In the genomic region with DNA sequence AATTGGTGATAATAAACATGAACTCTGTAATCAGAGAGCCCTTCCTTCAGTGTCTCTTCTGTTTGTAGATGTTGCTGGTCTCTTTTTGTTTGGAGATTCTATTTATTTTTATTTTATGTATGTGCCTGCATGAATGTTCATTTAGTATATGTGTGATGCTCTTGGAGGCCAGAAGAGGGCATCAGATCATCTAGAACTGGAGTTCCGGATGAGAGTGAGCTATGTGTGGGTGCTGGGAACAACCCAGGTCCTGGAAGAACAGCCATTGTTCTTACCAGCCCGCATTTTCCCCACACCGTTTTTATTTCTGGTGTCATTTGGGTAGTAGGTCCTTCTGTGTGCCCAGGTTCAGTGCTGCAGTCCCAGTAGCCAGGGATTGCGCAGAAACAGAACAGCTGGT, we compare ENCODE assay signal across 25 mouse cellular contexts. TPM values are rescaled to one million over a fixed set of nuclear protein-coding genes. Genes with fewer than 3 reads are reported as not detected.
DNase-seq lines count a peak whose midpoint lies in the region; ATAC-seq and TF ChIP-seq lines count a peak whose summit lies in the region.
"Had no signal": no experiment of that assay in that cellular context is flagged by ENCODE, and none has a peak within 500 bp of the region (broad histone marks: within the 10 kb centered on the region; RNA-seq: fewer than 3 reads in every experiment).

No protein-coding gene starts in this region.

- peak; percentile 25 for TF ChIP-seq CTCF in heart, adult 2 months (IDR thresholded peaks at IDR 0.05)
- peak; percentile 11; the same call in 1 of the 2 replicates for TF ChIP-seq CTCF in lung, embryonic 14.5 days (IDR thresholded peaks at IDR 0.05; ENCODE audit: low read depth)
- TF ChIP-seq CTCF in E14TG2a.4 (conservative IDR thresholded peaks at IDR 0.05; ENCODE audit: low read length) = peak; percentile 30
- peak; percentile 24; the same call in 1 of the 2 replicates for TF ChIP-seq CTCF in stomach, postnatal 0 days (IDR thresholded peaks at IDR 0.05; ENCODE audit: low read depth)

- no peaks in the 10 kb centered on the region for H3K36me3 ChIP-seq in heart, adult 2 months (ENCODE audit: control insufficient read depth, insufficient read depth, low read length)
- peaks cover 98% of the 10 kb centered on the region for H3K36me3 ChIP-seq in lung, embryonic 14.5 days (ENCODE audit: insufficient read depth)
- H3K36me3 ChIP-seq in E14TG2a.4 (ENCODE audit: insufficient read depth, low read length) = peaks cover 99% of the 10 kb centered on the region
- peaks cover 52% of the 10 kb centered on the region for H3K36me3 ChIP-seq in stomach, postnatal 0 days (ENCODE audit: control insufficient read depth, insufficient read depth, low read length)

- no peak overlapping the region for H3K4me2 ChIP-seq in lung, embryonic 14.5 days
- no peak overlapping the region for H3K4me2 ChIP-seq in stomach, postnatal 0 days (replicated peaks; ENCODE audit: low read depth)
- H3K4me2 ChIP-seq: hindbrain, embryonic 13.5 days; limb, embryonic 13.5 days; liver, embryonic 15.5 days; midbrain, embryonic 15.5 days; stomach, embryonic 15.5 days had no signal

- no peaks in the 10 kb centered on the region for H3K4me1 ChIP-seq in heart, adult 2 months (ENCODE audit: control insufficient read depth, insufficient read depth, low read length)
- H3K4me1 ChIP-seq in lung, embryonic 14.5 days (ENCODE audit: insufficient read depth) = no peaks in the 10 kb centered on the region
- peaks cover 39% of the 10 kb centered on the region for H3K4me1 ChIP-seq in E14TG2a.4 (replicated peaks; ENCODE audit: low read depth, low read length)
- H3K4me1 ChIP-seq in stomach, postnatal 0 days (replicated peaks; ENCODE audit: control insufficient read depth, insufficient read depth) = no peaks in the 10 kb centered on the region
- H3K4me1 ChIP-seq: hindbrain, embryonic 13.5 days; limb, embryonic 13.5 days; liver, embryonic 15.5 days; megakaryocyte, embryonic 14.5 days; midbrain, embryonic 15.5 days; stomach, embryonic 15.5 days had no signal

- TF ChIP-seq POLR2A in heart, adult 2 months (IDR thresholded peaks at IDR 0.05; ENCODE audit: insufficient read depth, low read depth, low read length) = no peak

- intact Hi-C loops in heart, adult 2 months (cut with DNase I) = no loop called here

- H3K9me3 ChIP-seq in lung, embryonic 14.5 days (ENCODE audit: low read depth, low read length) = no peaks in the 10 kb centered on the region
- no peaks in the 10 kb centered on the region for H3K9me3 ChIP-seq in E14TG2a.4 (ENCODE audit: low read length)
- H3K9me3 ChIP-seq in stomach, postnatal 0 days (ENCODE audit: control insufficient read depth, low read length) = no peaks in the 10 kb centered on the region
- H3K9me3 ChIP-seq: hindbrain, embryonic 13.5 days; limb, embryonic 13.5 days; liver, embryonic 15.5 days; megakaryocyte, embryonic 14.5 days; midbrain, embryonic 15.5 days; stomach, embryonic 15.5 days had no signal

- H3K27me3 ChIP-seq in heart, adult 2 months (ENCODE audit: control insufficient read depth, insufficient read depth, low read length) = no peaks in the 10 kb centered on the region
- H3K27me3 ChIP-seq in lung, embryonic 14.5 days (ENCODE audit: insufficient read depth, low read length) = no peaks in the 10 kb centered on the region
- no peaks in the 10 kb centered on the region for H3K27me3 ChIP-seq in E14TG2a.4 (ENCODE audit: insufficient read depth, low read length)
- H3K27me3 ChIP-seq in stomach, postnatal 0 days (ENCODE audit: control insufficient read depth, insufficient read depth, low read length) = no peaks in the 10 kb centered on the region
- H3K27me3 ChIP-seq: CH12.LX; hindbrain, embryonic 13.5 days; limb, embryonic 13.5 days; liver, embryonic 15.5 days; megakaryocyte, embryonic 14.5 days; midbrain, embryonic 15.5 days; stomach, embryonic 15.5 days had no signal

- WGBS in heart, adult 2 months = 95% methylated on average over 4 of the region's 4 CpGs
- 90% methylated on average over 4 of the region's 4 CpGs for WGBS in lung, embryonic 14.5 days
- 96% methylated on average over 4 of the region's 4 CpGs for WGBS in stomach, postnatal 0 days

- ATAC-seq in lung, embryonic 14.5 days (ENCODE audit: insufficient read depth) = no peak
- ATAC-seq in stomach, postnatal 0 days (ENCODE audit: low FRiP score, low TSS enrichment) = no peak
- ATAC-seq: forebrain, postnatal 0 days; midbrain, embryonic 15.5 days had no signal

- no peak for DNase-seq in heart, adult 2 months
- DNase-seq in heart, postnatal 4 days = no peak
- no peak for DNase-seq in lung, embryonic 14.5 days
- DNase-seq in lung, postnatal 4 days = no peak
- no peak for DNase-seq in stomach, postnatal 0 days (ENCODE audit: low spot score)
- DNase-seq in thymus, postnatal 25 days = no peak
- DNase-seq: adrenal gland, postnatal 36 days; B cell, adult 2 months; cerebellum, adult 11 months; cerebellum, adult 9-11 months; forebrain, postnatal 0 days; gastrocnemius, postnatal 25 days; kidney, adult 8-10 months; kidney, postnatal 10 days; layer of hippocampus, postnatal 36 days; lung, postnatal 14 days; thymus, adult 2 months had no signal

- H3K79me2 ChIP-seq in heart, adult 2 months (replicated peaks; ENCODE audit: control insufficient read depth, insufficient read depth, low read length) = no peaks in the 10 kb centered on the region

- H3K27ac ChIP-seq in heart, adult 2 months = no peak overlapping the region
- H3K27ac ChIP-seq in lung, embryonic 14.5 days (ENCODE audit: low read depth) = no peak overlapping the region
- H3K27ac ChIP-seq in stomach, postnatal 0 days (replicated peaks) = no peak overlapping the region
- H3K27ac ChIP-seq: hindbrain, embryonic 13.5 days; limb, embryonic 13.5 days; liver, embryonic 15.5 days; midbrain, embryonic 15.5 days; stomach, embryonic 15.5 days had no signal

- H3K9ac ChIP-seq in heart, adult 2 months (ENCODE audit: low read depth, low read length) = no peak overlapping the region
- no peak overlapping the region for H3K9ac ChIP-seq in lung, embryonic 14.5 days
- H3K9ac ChIP-seq in stomach, postnatal 0 days (ENCODE audit: low read length) = no peak overlapping the region
- H3K9ac ChIP-seq: forebrain, postnatal 0 days; hindbrain, embryonic 13.5 days; limb, embryonic 13.5 days; liver, embryonic 15.5 days; midbrain, embryonic 15.5 days; stomach, embryonic 15.5 days had no signal

- no peak for TF ChIP-seq EP300 in heart, adult 2 months (IDR thresholded peaks at IDR 0.05; ENCODE audit: insufficient read depth, low read depth, low read length)
- no peak for TF ChIP-seq EP300 in stomach, postnatal 0 days (optimal IDR thresholded peaks at IDR 0.05)

- H3K4me3 ChIP-seq in heart, adult 2 months = no peak overlapping the region
- H3K4me3 ChIP-seq in lung, embryonic 14.5 days (ENCODE audit: low read depth, low read length) = no peak overlapping the region
- H3K4me3 ChIP-seq in E14TG2a.4 (replicated peaks; ENCODE audit: low read length) = no peak overlapping the region
- H3K4me3 ChIP-seq in stomach, postnatal 0 days (ENCODE audit: low read depth, low read length) = no peak overlapping the region
- H3K4me3 ChIP-seq: hindbrain, embryonic 13.5 days; limb, embryonic 13.5 days; liver, embryonic 15.5 days; megakaryocyte, embryonic 14.5 days; midbrain, embryonic 15.5 days; stomach, embryonic 15.5 days had no signal

RNA-seq across cellular contexts. Expression of a gene that starts 15.5 kb away (rescaled TPM):
- total RNA-seq in heart, adult 2 months (2021) = 10 to 100 TPM; 10.9 to 11.3 TPM
- polyA plus RNA-seq in heart, adult 2 months (2012; rRNA removed) = 6.9 and 7.7 TPM in 2 replicates
- 10 to 100 TPM; 22.0 to 23.6 TPM for total RNA-seq in heart, postnatal 4 days (2021)
- 46.3 and 52.6 TPM in 2 replicates for polyA plus RNA-seq in lung, embryonic 14.5 days (2014; fragmentation: Nextera tagmentation; extraction: Ambion mirVana)
- polyA plus RNA-seq in stomach, postnatal 0 days (2015; fragmentation: Nextera tagmentation; extraction: Ambion mirVana) = 21.8 and 22.0 TPM in 2 replicates

RNA-seq across cellular contexts. Expression of a gene that starts 32.3 kb away (rescaled TPM):
- total RNA-seq in heart, adult 2 months (2021) = 10 to 100 TPM; 37.4 to 39.3 TPM
- 21.9 and 29.1 TPM in 2 replicates for polyA plus RNA-seq in heart, adult 2 months (2012; rRNA removed)
- 10 to 100 TPM; 19.7 to 22.4 TPM for total RNA-seq in heart, postnatal 4 days (2021)
- polyA plus RNA-seq in lung, embryonic 14.5 days (2014; fragmentation: Nextera tagmentation; extraction: Ambion mirVana) = 7.0 and 8.9 TPM in 2 replicates
- polyA plus RNA-seq in stomach, postnatal 0 days (2015; fragmentation: Nextera tagmentation; extraction: Ambion mirVana) = 4.2 and 4.3 TPM in 2 replicates

RNA-seq across cellular contexts. Expression of a gene that starts 34.4 kb away (rescaled TPM):
- 10 to 100 TPM; 40.2 to 44.9 TPM for total RNA-seq in heart, adult 2 months (2021)
- polyA plus RNA-seq in heart, adult 2 months (2012; rRNA removed) = 27.7 and 34.5 TPM in 2 replicates
- total RNA-seq in heart, postnatal 4 days (2021) = 10 to 100 TPM; 55.8 to 58.6 TPM
- polyA plus RNA-seq in lung, embryonic 14.5 days (2014; fragmentation: Nextera tagmentation; extraction: Ambion mirVana) = 82.3 and 84.8 TPM in 2 replicates
- 34.9 and 35.0 TPM in 2 replicates for polyA plus RNA-seq in stomach, postnatal 0 days (2015; fragmentation: Nextera tagmentation; extraction: Ambion mirVana)
